Mouse (Mus musculus) cerebellum, adult 2 months (tissue): ENCODE data around the gene 0610010K14Rik.

ENCODE experiments used
- CTCF ChIP-seq: fragments of 200-500 bp; IDR thresholded peaks from 2 replicates; pipeline ENCODE4 v1.5.1; 2011; ENCODE audit warnings: low read depth, mild to moderate bottlenecking, control low read depth, low read length, moderate library complexity, borderline replicate concordance; ENCODE audit not compliant: insufficient read depth
- POLR2A ChIP-seq: fragments of 200-500 bp; IDR thresholded peaks from 2 replicates; pipeline ENCODE4 v1.6.1; 2011; ENCODE audit warnings: low read length, control low read depth, borderline replicate concordance; ENCODE audit not compliant: insufficient read depth

GRCm38 (mm10) chr11:70233016-70233415 lies 4.7 kb downstream of the 0610010K14Rik start:
- TF ChIP-seq CTCF: no peak
- TF ChIP-seq POLR2A: 0 out of 2 replicates have a peak, but pooled peaks have one; percentile 21
